Mouse (Mus musculus): ENCODE data around the gene Atp2c2. TPM values are rescaled to one million over a fixed set of nuclear protein-coding genes. Genes with fewer than 3 reads are reported as not detected.
A peak's percentile ranks its signal among the peaks of the same experiment; 100 is the strongest.

Atp2c2 gene
- total RNA-seq, 2 experiments from 2014 or later = 0.14 TPM; not detected in 1

DNA sequence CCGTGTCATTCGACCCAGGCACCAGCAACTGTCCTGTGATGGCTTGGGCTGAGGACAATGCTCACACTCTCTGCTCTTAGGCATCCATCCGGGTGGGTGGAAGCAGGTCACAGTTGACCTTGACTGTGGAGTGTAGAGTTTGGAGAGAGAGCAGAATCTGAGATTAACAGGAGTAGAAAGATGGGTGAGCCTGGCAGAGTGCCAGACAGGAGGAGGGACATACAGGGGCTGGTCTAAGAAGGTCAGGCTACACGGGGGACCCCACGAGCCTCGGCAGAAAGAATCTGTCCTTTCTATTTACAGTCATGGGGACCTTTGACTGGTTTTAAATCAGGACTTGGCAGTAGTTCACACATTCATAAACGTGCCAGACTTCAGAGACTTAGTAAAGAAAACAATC lies 3.2 kb downstream of the Atp2c2 start:
- no peak for DNase-seq (ENCODE audit: low spot score)

DNA sequence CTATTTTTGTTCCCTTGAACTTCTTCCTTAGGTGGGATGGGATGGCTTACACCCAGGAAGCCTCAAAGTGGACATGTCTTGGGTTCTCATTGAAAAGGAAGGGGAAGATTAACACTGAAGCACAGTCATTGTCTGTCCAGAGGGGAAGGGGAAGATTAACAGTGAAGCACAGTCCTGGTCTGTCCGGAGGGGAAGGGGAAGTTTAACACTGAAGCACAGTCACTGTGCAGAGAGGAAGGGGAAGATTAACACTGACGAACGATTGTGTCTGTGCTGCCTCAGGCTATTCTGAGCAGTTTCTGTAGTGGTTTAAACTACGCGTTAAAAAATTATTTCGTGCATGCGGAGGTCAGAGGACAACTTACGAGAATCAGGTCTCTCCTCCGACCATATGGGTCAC lies 7.3 kb downstream of the Atp2c2 start:
- no peak for DNase-seq (ENCODE audit: low spot score)

DNA sequence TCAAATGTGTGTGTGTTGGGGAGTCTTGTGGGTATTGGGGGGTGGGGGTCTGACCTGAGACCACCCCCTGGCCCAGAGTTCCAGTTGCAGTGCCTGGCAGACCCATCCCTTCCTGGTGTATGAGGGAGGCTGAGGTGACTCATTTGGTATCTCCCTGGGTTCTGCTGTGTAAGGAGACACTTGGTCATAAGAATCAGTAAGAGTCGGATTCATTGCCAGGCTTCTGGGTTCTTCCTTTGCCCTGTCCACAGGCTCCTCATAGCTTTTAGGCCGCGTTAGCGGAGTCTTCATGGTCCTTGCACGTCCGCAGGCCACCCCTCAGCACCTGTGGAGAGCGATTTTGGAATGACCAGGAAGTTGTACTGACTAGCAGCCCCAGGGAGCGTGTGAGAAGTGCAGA lies 8.7 kb downstream of the Atp2c2 start:
- DNase-seq (ENCODE audit: low spot score) = no peak

DNA sequence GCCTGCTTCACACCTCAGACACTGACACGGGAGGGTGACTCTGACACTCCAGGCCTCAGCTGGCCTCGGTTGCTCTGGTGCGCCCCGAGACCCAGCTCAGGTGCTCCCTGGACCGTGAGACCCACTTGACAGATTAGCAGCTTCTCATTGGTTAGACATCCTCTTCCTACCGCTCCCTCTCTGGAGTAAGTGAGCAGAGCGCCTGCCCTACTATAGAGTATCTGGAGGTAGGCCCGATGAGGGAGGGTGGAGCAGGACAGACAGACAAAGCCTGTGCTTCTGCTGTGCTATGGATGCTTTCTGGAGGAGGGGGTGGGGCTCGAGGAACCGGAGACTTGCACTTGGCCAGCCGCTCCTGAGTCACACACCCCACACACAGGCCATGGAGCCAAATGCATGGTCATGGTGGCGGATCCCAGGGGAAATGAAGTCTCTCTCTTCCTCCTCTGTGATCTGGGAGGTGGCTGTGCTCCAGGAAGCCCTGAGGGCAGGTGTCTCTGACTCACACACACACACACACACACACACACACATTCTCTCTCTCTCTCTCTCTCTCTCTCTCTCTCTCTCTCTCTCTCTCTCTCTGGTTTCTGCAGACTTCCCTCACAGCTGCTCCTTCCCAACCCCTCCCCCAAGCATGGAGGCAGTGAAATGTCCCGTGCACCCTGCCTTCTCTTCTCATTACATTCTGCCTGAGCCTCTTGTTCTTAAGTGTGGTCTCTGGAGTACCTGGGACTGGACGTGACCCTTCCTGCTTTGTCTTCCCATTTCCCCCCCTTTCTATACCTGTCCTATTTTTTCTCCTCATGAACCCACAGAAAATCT lies 9.3 kb downstream of the Atp2c2 start:
- peak; percentile 65 for DNase-seq (ENCODE audit: low spot score)

DNA sequence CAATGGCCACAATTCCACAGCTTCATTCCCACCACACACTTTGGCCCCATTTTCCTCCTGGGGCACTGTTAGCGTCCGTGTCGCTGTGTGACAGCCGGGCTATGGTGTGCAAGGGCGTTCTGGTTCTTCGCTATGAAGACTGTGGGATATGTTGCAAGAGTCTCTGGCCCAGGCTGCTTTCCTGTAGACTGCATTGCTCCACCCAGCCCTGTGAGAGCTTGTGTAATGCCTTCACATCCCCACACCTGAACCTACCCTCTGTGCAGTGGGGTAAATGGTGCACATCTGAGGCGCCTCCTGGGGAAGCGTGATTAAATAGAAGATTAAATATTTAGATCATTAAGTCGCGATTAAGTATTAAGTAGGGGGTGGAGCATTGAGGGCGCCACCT lies 9.9 kb downstream of the Atp2c2 start:
- DNase-seq (ENCODE audit: low spot score) = no peak

DNA sequence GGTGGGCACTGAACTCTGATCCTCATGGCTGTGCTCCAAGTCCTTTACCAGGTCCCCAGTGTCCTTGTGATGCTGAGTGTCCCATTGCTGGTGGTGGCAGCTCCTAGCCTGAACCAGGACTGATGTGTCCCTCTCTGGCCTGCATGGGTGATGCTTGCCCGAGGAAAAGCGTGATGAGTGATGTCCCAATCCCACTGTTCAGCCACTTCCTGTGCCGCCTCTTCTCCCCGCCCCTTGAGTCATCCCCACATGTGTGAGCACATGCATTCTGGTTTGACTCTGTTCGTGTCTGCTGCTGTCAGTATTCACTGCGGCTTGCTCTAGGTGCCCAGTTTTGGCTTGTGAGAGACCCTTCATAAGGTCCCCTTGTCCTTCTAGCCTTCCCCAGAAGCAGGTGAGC lies 12.4 kb downstream of the Atp2c2 start:
- DNase-seq (ENCODE audit: low spot score) = peak; percentile 30

DNA sequence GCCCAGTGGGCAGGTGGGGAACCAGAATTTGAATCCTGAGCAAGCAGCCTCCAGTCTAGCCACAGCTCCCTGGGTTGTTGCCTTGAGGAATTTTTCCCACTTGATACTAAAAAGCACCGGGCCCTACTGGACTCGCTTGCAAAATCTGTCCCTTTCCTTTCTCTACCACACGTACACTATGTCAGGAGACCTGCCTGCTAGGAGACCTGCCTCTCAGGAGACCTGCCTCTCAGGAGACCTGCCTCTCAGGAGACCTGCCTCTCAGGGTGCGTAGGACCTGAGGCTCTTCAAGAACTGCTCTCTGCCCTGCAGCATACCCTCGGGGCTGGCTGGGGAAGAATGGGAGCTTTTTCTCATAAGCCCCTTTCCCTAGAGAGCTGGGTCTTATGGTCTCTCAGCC lies 13.6 kb downstream of the Atp2c2 start:
- no peak for DNase-seq (ENCODE audit: low spot score)

DNA sequence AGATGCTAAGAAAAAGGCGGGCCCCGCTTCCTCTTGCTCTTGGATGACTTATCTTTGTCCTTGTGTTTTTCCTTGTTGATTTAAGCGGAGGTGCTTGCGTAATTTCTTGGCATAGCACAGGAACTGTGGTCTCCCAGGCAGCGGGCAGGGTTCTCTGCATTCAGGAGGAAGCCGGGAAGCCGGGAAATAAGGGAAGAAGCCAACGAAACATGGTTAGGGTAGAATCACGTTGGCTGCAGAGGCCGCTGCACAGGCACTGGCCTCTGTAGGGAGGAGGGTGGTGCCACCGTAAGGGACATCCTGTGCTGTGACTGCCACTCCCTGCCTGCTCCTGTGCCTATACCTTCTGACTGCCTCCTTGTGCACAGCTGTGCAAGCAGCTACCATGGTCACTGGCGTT lies 15.4 kb downstream of the Atp2c2 start:
- DNase-seq (ENCODE audit: low spot score) = peak; percentile 29

DNA sequence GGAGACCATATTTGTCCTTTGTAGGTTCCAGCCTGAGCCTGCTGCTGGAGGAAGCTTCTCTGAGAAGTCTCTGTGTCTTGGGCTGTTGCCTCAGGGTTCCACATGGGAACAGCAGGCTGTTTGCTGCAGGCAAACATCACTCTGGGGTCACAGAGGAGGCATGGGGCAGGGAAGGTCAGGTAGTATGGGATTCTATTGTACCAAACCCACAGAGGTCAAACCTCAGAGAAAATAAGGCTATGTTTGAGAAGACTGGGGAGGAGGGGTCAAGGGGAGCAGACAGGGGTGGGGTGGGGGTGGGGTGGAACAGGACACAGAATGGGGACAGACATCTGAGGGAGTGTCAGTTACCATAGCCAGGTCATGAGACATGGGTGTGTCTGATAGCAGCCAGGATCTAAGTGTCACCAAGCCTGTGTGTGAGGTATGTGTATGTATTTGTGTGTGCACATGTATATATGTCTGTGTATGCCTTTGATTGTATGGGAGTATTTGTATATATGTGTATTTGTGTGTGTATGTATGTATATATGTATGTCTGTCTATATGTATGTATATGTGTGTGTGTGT lies 17.0 kb downstream of the Atp2c2 start:
- no peak for DNase-seq (ENCODE audit: low spot score)

DNA sequence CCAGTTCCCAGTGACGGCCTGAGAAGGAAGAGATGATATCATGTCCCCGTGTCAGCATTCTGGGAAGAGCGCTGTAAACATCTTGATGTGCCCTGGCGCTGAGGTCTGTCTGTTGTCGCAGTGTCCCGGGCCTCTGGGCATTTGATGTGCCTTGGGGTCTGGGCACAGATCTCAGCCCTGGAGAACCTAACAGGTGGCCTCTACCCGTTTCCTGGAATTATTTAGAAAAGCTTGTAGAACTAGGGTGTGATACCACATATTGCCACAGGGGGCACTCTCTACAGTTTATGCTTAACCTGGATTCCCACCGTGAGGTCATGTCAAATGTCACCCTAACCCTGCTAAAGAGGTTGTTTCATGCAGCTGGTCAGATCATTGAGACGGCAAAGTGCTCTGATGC lies 18.0 kb downstream of the Atp2c2 start:
- no peak for DNase-seq (ENCODE audit: low spot score)

DNA sequence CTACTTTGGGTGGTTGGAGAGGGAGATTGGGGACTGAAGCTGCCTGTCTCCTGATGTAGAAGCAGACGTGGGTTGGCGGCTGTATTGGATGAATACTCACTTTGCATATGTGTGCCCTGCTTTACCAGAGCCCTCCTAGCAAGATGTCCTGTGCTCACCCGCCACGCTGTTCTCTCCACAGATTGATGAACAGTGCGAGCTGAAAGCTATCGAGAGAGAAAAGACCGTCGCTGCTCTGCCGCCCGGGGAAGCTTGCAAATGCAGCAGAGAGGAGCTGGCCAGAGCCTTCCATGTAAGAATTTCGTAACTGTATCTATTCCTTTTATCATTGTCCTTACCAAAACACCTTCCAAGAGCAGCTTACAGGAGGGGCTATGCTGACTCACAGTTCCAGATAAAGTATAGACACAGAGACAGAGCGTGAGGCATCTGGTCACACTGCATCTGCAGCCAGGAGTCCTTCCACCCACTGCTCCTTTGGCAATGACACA lies 19.2 kb downstream of the Atp2c2 start:
- DNase-seq (ENCODE audit: low spot score) = no peak

DNA sequence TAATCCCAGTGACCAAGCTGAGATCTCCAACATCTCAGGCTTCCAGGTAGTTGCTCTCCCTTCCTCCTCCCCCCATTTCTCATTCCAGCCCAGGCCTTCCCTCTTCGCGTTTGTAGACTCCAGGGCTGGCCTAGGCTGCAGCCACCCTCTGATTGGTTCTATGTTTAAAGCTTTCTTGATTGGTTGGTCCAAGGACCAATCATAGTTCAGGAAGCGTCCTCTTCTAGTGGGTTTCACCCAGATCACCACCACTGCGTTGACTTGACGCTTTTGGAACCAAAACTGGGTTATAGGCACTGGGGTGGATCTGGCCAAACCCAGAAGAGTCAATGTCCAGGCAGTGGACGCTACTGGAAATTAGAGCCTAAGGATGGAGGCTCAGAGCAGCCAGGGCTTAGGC lies 22.5 kb downstream of the Atp2c2 start:
- no peak for DNase-seq (ENCODE audit: low spot score)

DNA sequence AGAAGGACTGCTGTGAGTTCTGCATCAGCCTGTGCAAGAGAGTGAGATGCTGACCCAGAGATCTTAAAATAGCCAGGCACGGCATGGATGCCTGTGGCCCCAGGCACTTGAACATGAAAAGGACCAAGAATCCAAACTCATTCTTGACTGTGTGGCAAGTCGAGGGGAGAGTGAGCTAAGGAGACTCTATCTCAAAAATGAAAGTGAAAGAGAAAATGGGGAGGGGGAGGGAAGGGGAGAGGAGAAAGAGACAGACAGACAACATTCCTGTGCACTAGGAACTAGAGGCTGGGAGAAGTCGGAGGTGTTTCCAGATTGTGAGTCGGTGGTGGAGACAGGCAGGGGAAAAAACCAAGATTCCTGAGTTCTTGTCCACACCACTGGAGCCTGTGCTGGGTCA lies 23.9 kb downstream of the Atp2c2 start:
- no peak for DNase-seq (ENCODE audit: low spot score)

DNA sequence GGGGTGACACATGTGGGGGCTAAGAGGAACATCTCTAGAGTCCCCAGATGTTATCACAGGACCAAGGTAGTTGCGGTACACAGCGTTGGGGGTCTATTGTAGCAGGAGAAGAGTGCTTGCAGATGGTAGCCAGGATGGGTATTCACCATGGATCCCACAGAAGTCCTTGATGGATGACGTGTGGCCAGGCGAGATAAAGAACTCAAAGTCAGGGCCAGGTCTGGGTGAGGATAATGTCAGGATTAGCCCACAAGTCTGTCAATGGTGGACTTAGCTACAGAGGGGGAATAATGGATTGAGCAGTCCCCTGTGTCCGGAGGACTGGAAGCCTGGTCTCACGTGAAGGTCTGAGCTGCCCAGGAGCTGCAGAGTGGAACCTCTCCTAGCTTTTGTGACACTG lies 24.8 kb downstream of the Atp2c2 start:
- DNase-seq (ENCODE audit: low spot score) = no peak

DNA sequence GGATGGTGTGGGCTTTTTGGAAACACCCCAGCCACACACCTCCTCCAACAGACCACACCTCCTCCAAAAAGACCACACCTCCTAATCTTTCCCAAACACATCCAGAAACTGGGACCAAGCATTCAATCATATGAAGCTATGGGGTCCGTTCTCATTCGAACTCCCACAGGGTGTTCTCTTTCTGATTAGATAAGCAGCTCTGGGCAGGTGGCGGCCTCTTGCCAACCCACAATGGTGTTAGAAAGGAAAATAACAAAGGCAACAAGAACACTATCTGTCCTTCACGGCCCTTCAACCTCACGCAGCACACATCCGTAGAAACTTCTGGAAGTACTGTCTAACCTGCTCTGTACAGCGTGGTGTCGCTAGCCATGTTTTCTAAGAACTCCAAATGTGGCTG lies 27.3 kb downstream of the Atp2c2 start:
- DNase-seq (ENCODE audit: low spot score) = no peak

DNA sequence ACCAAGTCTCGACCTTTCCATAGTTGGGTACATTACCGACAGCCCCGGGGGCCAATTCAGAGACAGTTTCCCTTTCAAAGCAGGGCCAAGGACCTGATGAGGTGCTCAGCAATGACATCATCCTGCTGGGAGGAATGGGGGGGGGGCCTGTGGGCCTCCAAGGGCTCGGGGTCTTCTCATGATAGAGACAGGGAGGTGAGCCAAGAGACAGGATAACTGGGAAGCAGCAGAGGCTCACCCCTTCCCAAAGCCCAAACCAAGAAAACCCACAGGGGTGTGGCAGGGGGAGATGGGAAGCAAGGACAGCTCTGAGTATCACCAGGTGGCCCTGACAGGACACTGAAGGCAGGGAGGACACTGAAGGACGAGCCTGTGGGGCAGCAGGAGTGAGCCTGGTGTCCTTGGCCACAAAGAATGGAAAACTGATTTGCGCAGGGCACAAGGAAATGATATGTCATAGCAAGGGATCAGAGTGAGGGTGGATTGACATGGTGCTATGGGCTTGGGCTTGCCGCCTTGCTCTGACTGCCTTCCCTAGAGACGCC lies 28.6 kb downstream of the Atp2c2 start:
- DNase-seq (ENCODE audit: low spot score) = no peak

DNA sequence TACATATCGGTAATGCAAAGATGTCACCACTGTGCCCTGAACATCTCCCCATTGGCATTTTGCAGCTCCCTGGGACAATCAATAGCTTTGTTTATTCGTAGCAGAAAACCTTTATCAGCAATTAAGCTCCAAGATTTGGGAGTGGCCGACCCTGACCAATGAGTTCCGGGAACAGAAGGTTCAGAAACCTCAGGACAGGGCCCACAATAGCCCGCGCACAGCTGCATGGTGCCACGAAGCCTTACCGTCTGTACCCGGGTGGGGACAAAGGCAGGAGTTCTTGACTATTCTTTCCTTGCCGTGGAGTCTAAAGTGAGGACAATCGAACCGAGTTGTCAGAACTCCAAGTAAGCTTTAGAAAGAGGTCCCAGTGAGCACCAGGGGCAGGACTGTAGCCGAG lies 32.3 kb downstream of the Atp2c2 start:
- no peak for DNase-seq (ENCODE audit: low spot score)

DNA sequence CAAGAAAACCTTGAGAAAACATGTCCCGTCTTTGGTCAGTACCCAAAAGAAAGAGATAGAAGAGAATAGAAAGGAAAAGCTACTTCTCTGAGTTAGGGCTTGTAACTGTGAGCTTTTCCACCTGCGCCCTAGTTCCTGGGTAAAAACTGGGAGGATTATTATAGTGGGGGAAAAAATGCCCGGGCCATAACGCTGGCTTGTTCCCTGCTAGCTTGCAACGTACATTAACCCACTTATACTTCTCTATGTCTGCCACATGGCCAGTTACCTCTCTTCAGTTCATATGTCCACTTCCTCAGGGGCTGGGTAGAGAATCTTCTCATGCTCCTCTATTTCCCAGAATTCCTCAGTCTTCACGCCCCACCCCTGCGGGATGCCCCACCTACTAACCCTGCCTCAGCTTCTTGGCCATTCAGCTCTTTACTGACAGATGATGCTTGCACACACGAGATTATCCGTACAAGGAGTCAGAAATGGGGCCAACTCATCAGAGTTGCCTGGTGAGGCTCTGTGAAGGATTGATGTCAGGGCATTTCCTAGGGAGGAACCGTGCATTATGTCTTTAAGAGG lies 36.6 kb downstream of the Atp2c2 start:
- no peak for DNase-seq (ENCODE audit: low spot score)

DNA sequence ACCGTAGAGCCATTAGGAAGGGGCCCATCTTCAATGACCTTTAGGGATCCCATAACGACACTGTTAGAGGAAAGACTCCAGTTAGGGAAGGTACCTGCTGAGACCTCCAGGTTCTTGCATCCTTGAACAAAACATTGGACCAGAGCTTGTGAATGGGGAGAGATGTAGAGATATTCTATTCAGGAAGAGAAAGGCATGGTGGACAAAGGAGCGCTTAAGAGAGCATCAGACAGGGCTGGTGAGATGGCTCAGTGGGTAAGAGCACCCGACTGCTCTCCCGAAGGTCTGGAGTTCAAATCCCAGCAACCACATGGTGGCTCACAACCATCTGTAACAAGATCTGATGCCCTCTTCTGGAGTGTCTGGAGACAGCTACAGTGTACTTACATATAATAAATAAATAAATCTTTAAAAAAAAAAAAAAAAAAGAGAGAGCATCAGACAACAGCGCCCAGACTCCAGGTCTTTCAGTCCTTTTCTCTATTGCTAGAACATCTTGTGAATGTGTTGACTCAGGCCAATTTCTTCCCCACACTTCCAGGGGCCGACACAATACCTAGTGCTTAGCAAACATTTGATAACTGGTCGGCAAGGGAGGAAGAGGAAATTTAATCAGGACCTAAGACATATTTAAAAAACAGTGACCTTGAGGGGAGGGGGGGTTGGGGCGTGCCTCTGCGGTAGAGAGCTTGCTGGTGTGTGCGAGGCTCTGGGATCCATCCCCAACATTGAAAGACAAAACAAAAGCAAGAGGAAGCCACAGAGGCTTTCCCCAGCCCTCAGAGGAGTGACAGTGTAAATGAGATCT lies 37.5 kb downstream of the Atp2c2 start:
- DNase-seq (ENCODE audit: low spot score) = no peak

DNA sequence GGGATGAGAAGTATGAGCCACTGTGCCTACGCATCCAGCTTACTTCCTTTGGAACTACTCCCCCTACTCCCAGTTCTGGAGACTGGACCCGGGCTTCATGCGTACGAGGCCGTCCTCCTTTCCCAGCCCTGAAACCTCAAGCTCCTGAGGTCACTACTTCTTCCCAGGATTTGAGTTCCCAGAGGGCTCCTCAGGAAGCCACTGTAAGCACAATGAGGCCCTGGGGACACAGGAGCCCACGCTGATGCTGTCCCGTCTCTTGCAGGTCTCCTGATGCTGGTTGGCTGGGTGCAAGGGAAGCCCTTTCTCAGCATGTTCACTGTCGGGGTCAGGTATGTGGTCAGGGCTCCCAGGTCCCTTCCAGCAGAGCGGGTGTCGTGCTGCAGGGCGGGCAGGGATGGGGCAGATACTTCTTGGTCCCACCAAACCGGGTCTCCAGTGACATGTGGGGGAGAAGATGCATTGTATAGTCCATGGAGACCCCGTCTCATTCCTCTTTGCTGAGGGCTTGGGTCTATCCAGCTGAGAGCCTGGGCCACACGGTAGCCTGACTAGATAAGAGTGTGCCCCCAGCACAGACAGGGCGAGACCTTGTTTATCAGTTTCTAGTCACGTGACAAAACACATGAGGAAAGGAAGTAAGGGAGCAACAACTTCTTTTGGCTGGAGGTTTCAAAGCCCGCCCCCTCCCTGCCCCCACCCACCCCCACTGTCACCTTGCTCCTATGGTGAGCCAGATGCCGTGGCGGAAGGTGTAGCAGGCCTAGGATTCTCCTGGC lies 38.5 kb downstream of the Atp2c2 start:
- DNase-seq (ENCODE audit: low spot score) = no peak

DNA sequence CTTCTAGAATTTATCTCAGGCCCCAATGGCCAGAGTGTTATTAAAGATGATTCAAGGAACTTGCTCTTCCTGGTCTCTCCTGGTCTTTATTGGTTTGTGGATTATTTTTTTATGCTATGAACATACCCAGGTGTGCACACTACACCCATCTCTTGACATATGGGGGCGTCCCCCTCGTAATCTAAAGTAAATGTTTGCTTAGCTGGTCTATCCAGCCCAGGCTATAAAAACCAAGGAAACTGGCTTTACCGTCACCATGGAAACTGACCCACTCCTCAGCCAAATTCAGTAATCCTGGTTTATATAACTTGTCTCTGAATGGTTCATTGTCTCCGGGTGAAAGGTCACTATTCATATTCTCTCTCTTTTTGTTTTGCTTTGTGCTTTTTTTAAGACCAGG lies 40.8 kb downstream of the Atp2c2 start:
- no peak for DNase-seq (ENCODE audit: low spot score)
